In the genomic region with DNA sequence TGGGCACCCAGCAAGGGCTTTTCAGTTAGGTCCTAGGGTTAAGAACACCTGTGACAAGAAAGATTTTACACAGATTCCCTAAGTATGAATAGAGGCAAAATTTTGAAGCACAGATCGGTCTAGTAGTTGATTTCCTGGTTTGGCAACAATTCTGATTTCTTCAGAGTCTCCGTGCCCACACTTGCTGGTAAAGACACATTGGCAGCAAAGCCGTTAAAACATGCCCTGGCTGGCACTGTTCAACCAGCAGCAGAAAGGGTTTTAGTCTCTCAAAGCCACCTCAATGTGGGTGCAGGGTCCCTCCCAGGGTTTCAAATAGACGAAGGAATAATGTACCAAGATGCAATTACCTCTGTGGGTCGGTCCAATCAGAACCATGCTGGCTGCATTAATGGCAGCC, we compare ENCODE assay signal across 25 mouse cellular contexts.
"Had no signal": no experiment of that assay in that cellular context is flagged by ENCODE, and none has a peak within 500 bp of the region (broad histone marks: within the 10 kb centered on the region; RNA-seq: fewer than 3 reads in every experiment).

No protein-coding gene starts in this region.

- H3K36me3 ChIP-seq: heart, embryonic 10.5 days; heart, embryonic 12.5 days; hindbrain, embryonic 10.5 days; hindbrain, embryonic 12.5 days; intestine, embryonic 15.5 days; limb, embryonic 10.5 days; limb, embryonic 12.5 days had no signal

- DNase-seq: forebrain, postnatal 0 days; gastrocnemius, postnatal 14 days; gastrocnemius, postnatal 36 days; heart, adult 11 months; heart, adult 2 months; heart, postnatal 10 days; heart, postnatal 4 days; kidney, adult 18-20 months; kidney, adult 8-10 months; kidney, postnatal 10 days; kidney, postnatal 25 days; kidney, postnatal 4 days had no signal

- H3K9ac ChIP-seq: forebrain, postnatal 0 days; heart, embryonic 12.5 days; hindbrain, embryonic 12.5 days; hindbrain, embryonic 14.5 days; intestine, embryonic 15.5 days; limb, embryonic 12.5 days had no signal

- H3K4me2 ChIP-seq: heart, embryonic 12.5 days; hindbrain, embryonic 12.5 days; hindbrain, embryonic 14.5 days; intestine, embryonic 15.5 days; limb, embryonic 12.5 days had no signal

- H3K27me3 ChIP-seq: heart, embryonic 12.5 days; hindbrain, embryonic 12.5 days; intestine, embryonic 15.5 days had no signal

- H3K27ac ChIP-seq: heart, adult 2 months; heart, embryonic 10.5 days; hindbrain, embryonic 10.5 days; hindbrain, embryonic 12.5 days; hindbrain, embryonic 14.5 days; intestine, embryonic 15.5 days; layer of hippocampus, adult 2 months; left cerebral cortex, adult 2 months; limb, embryonic 10.5 days; limb, embryonic 12.5 days had no signal

- ATAC-seq: forebrain, postnatal 0 days; hindbrain, embryonic 16.5 days; inflammation-experienced regulatory T-cells, adult 6 months; intestine, embryonic 15.5 days; intestine, postnatal 0 days had no signal

- H3K4me3 ChIP-seq: heart, adult 2 months; heart, embryonic 10.5 days; heart, embryonic 12.5 days; hindbrain, embryonic 10.5 days; hindbrain, embryonic 12.5 days; intestine, embryonic 15.5 days; layer of hippocampus, adult 2 months; left cerebral cortex, adult 2 months; limb, embryonic 10.5 days; limb, embryonic 12.5 days had no signal

- H3K9me3 ChIP-seq: heart, embryonic 10.5 days; heart, embryonic 12.5 days; hindbrain, embryonic 10.5 days; hindbrain, embryonic 12.5 days; intestine, embryonic 15.5 days; limb, embryonic 10.5 days; limb, embryonic 12.5 days had no signal
